ENCODE assay signal across 24 mouse cellular contexts in genomic region chr11:65364910-65365309, GRCm38 (mm10).
DNase-seq lines count a peak whose midpoint lies in the region; ATAC-seq and TF ChIP-seq lines count a peak whose summit lies in the region.
"Had no signal": no experiment of that assay in that cellular context is flagged by ENCODE, and none has a peak within 500 bp of the region (broad histone marks: within the 10 kb centered on the region; RNA-seq: fewer than 3 reads in every experiment).

No protein-coding gene starts in this region.

- no peak overlapping the region for H3K4me3 ChIP-seq in heart, embryonic 11.5 days (ENCODE audit: low read depth, low read length)
- peak overlapping the region; percentile 17 to 28; a peak in 2 of 4 replicates for H3K4me3 ChIP-seq in heart, embryonic 14.5 days (ENCODE audit: control insufficient read depth in 1 of 2, insufficient read depth in 1 of 2, low read depth in 1 of 2, low read length in 2 of 2)
- H3K4me3 ChIP-seq in heart, postnatal 0 days (ENCODE audit: low read depth, low read length): peak overlapping the region; percentile 25; the same call in 1 of the 2 replicates
- H3K4me3 ChIP-seq: embryonic facial prominence, embryonic 10.5 days; embryonic facial prominence, embryonic 13.5 days; hindbrain, embryonic 12.5 days; hindbrain, embryonic 15.5 days had no signal

- H3K4me2 ChIP-seq in heart, embryonic 11.5 days: peak overlapping the region; percentile 20
- peak overlapping the region; percentile 62 for H3K4me2 ChIP-seq in heart, embryonic 14.5 days (ENCODE audit: low read length)
- peak overlapping the region; percentile 54 for H3K4me2 ChIP-seq in heart, postnatal 0 days (ENCODE audit: low read depth, low read length)
- H3K4me2 ChIP-seq: embryonic facial prominence, embryonic 13.5 days; hindbrain, embryonic 12.5 days; hindbrain, embryonic 15.5 days had no signal

- intact Hi-C loops in heart, postnatal 36 days (cut with DNase I): loop anchor here (5.0 to 10.0 kb wide), 3 partner anchors 93 to 270 kb away; no protein-coding TSS in a partner anchor

- H3K9me3 ChIP-seq in heart, embryonic 11.5 days (replicated peaks; ENCODE audit: control insufficient read depth, low read length): no peaks in the 10 kb centered on the region
- no peaks in the 10 kb centered on the region for H3K9me3 ChIP-seq in heart, embryonic 14.5 days (ENCODE audit: control insufficient read depth, low read length)
- no peaks in the 10 kb centered on the region for H3K9me3 ChIP-seq in heart, postnatal 0 days (replicated peaks; ENCODE audit: control insufficient read depth, low read length)
- H3K9me3 ChIP-seq: embryonic facial prominence, embryonic 10.5 days; embryonic facial prominence, embryonic 13.5 days; hindbrain, embryonic 12.5 days; hindbrain, embryonic 15.5 days had no signal

- WGBS in heart, embryonic 11.5 days (ENCODE audit: insufficient replicate concordance): 71% methylated on average over 3 of the region's 3 CpGs
- 62% methylated on average over 3 of the region's 3 CpGs for WGBS in heart, embryonic 14.5 days
- 69% methylated on average over 3 of the region's 3 CpGs for WGBS in heart, postnatal 0 days

- peak; percentile 53 for DNase-seq in heart, adult 11 months
- no peak for DNase-seq in heart, adult 9 months (ENCODE audit: low spot score in 2 of 2)
- no peak for DNase-seq in heart, adult 18-20 months
- DNase-seq in heart, postnatal 36 days: no peak
- no peak for DNase-seq in heart, postnatal 0 days (ENCODE audit: low spot score)
- DNase-seq in urinary bladder, postnatal 25 days (ENCODE audit: low spot score): no peak
- DNase-seq: adrenal gland, adult 8-10 months; adrenal gland, postnatal 25 days; cerebellum, adult 11-12 months; cerebellum, adult 8-10 months; embryo, embryonic 11 days; forebrain, postnatal 0 days; gastrocnemius, adult 2 months; gastrocnemius, postnatal 14 days; kidney, adult 2 months had no signal

- H3K4me1 ChIP-seq in heart, embryonic 11.5 days (ENCODE audit: control insufficient read depth, insufficient read depth, low read length): peaks cover 35% of the 10 kb centered on the region
- peaks cover 21 to 38% of the 10 kb centered on the region in 2 experiments for H3K4me1 ChIP-seq in heart, embryonic 14.5 days (ENCODE audit: control insufficient read depth in 2 of 2, insufficient read depth in 2 of 2, low read length in 2 of 2)
- H3K4me1 ChIP-seq in heart, postnatal 0 days (ENCODE audit: control insufficient read depth, insufficient read depth): peaks cover 40% of the 10 kb centered on the region
- H3K4me1 ChIP-seq: hindbrain, embryonic 12.5 days; hindbrain, embryonic 15.5 days had no signal

- no peaks in the 10 kb centered on the region for H3K27me3 ChIP-seq in heart, embryonic 11.5 days (ENCODE audit: control insufficient read depth, insufficient read depth, low read length)
- H3K27me3 ChIP-seq in heart, embryonic 14.5 days (ENCODE audit: control insufficient read depth, insufficient read depth, low read length): no peaks in the 10 kb centered on the region
- H3K27me3 ChIP-seq in heart, postnatal 0 days (ENCODE audit: control insufficient read depth, insufficient read depth, low read length): no peaks in the 10 kb centered on the region
- H3K27me3 ChIP-seq: embryonic facial prominence, embryonic 13.5 days; hindbrain, embryonic 12.5 days; hindbrain, embryonic 15.5 days had no signal

- H3K27ac ChIP-seq in heart, embryonic 11.5 days (ENCODE audit: low read depth, low read length): peak overlapping the region; percentile 82; the same call in 1 of the 2 replicates
- peak overlapping the region; percentile 65 to 94 for H3K27ac ChIP-seq in heart, embryonic 14.5 days (replicated peaks in 1 of 2; ENCODE audit: control insufficient read depth in 1 of 2, insufficient read depth in 1 of 2, low read depth in 2 of 2, low read length in 2 of 2)
- peak overlapping the region; percentile 94 for H3K27ac ChIP-seq in heart, postnatal 0 days (ENCODE audit: low read depth)
- H3K27ac ChIP-seq: embryonic facial prominence, embryonic 10.5 days; embryonic facial prominence, embryonic 13.5 days; hindbrain, embryonic 12.5 days; hindbrain, embryonic 15.5 days had no signal

- ATAC-seq in heart, embryonic 11.5 days (replicated peaks; ENCODE audit: insufficient number of reproducible peaks, low FRiP score, low TSS enrichment): no peak
- ATAC-seq in heart, embryonic 14.5 days (ENCODE audit: insufficient number of reproducible peaks, insufficient read depth, low FRiP score, low read depth): no peak
- ATAC-seq in heart, postnatal 0 days (ENCODE audit: insufficient read depth, low read depth): no peak
- ATAC-seq: activated CD4-positive, CD25-positive, alpha-beta regulatory T cell, adult 4 months; forebrain, embryonic 14.5 days; forebrain, postnatal 0 days; intestine, postnatal 0 days had no signal

- no peak overlapping the region for H3K9ac ChIP-seq in heart, embryonic 11.5 days (ENCODE audit: low read depth, low read length)
- H3K9ac ChIP-seq in heart, embryonic 14.5 days (ENCODE audit: low read length): peak overlapping the region; percentile 72
- H3K9ac ChIP-seq in heart, postnatal 0 days (replicated peaks; ENCODE audit: low read depth, low read length): peak overlapping the region; percentile 56; the same call in 1 of the 2 replicates
- H3K9ac ChIP-seq: embryonic facial prominence, embryonic 13.5 days; forebrain, postnatal 0 days; hindbrain, embryonic 12.5 days; hindbrain, embryonic 15.5 days had no signal

- TF ChIP-seq EP300 in heart, postnatal 0 days (IDR thresholded peaks at IDR 0.05; ENCODE audit: low read depth): no peak

- H3K36me3 ChIP-seq in heart, embryonic 11.5 days (ENCODE audit: control insufficient read depth, insufficient read depth, low read length): no peaks in the 10 kb centered on the region
- no peaks in the 10 kb centered on the region for H3K36me3 ChIP-seq in heart, embryonic 14.5 days (ENCODE audit: control insufficient read depth, insufficient read depth, low read length)
- H3K36me3 ChIP-seq in heart, postnatal 0 days (replicated peaks; ENCODE audit: control insufficient read depth, insufficient read depth, low read length): no peaks in the 10 kb centered on the region
- H3K36me3 ChIP-seq: embryonic facial prominence, embryonic 10.5 days; embryonic facial prominence, embryonic 13.5 days; hindbrain, embryonic 12.5 days; hindbrain, embryonic 15.5 days had no signal

- no peak for TF ChIP-seq CTCF in heart, postnatal 0 days (IDR thresholded peaks at IDR 0.05; ENCODE audit: low read depth)
